Mouse (Mus musculus) E14TG2a.4 (cell line): ENCODE measurements at regions not wholly inside any gene's neighbourhood (a gene's known extent, or its start where the extent isn't known, plus 50 kb on each side); places are given as distances from the start of the nearest gene placed in this dataset.

Experiments
- H3K27me3 ChIP-seq: 2 replicates; pipeline ENCODE4 v1.6.1; 2014; ENCODE audit warnings: low read length, control low read depth; ENCODE audit not compliant: insufficient read depth
- H3K36me3 ChIP-seq: 2 replicates; pipeline ENCODE4 v1.6.1; 2014; ENCODE audit warnings: low read length, control low read depth; ENCODE audit not compliant: insufficient read depth
- H3K4me1 ChIP-seq: replicated peaks from 2 replicates; pipeline ENCODE4 v1.6.1; 2014; ENCODE audit warnings: low read depth, low read length, control low read depth
- H3K4me3 ChIP-seq: replicated peaks from 2 replicates; pipeline ENCODE4 v1.5.1; 2014; ENCODE audit warnings: mild to moderate bottlenecking, low read length
- H3K9me3 ChIP-seq: 2 replicates; pipeline ENCODE4 v1.6.1; 2014; ENCODE audit warnings: low read length, control low read depth
- CTCF ChIP-seq: conservative IDR thresholded peaks from 2 replicates; pipeline ENCODE4 v1.5.1; 2014; ENCODE audit warnings: low read length
- NANOG ChIP-seq: IDR thresholded peaks from 2 replicates; pipeline ENCODE4 v1.6.1; 2014; ENCODE audit warnings: borderline replicate concordance, low read length, mixed read lengths
- POU5F1 ChIP-seq: IDR thresholded peaks from 2 replicates; pipeline ENCODE4 v1.6.1; 2014; ENCODE audit warnings: low read length, borderline replicate concordance

DNA sequence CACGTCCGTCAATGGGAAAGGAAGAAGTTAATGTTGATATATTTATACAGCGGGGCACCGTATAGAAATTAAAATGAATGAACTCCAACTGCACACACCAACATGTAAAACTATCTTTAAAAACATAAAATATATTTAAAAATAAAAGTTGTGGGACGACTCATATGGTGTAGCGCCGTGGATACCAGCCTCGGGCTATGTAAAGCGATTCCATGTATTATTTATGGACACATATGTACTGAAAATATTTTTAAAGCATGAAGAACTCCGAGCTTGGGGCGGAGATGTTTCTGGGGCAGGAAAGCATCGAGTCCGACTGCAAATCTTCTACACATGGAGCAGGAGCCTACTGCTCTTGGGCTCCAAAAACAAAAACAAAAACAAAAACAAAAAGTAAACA is 182.4 kb downstream of the Cryba4 start:
- Histone ChIP-seq H3K36me3 (no peaks in the 10 kb centered on the region), H3K27me3 (peaks cover 3% of the 10 kb centered on the region), H3K9me3 (no peaks in the 10 kb centered on the region), H3K4me3 (no peak overlapping the region), H3K4me1 (peaks cover 6% of the 10 kb centered on the region; the same call in 1 of the 2 replicates)
- TF ChIP-seq NANOG (no peak), POU5F1 (no peak), CTCF (no peak)

DNA sequence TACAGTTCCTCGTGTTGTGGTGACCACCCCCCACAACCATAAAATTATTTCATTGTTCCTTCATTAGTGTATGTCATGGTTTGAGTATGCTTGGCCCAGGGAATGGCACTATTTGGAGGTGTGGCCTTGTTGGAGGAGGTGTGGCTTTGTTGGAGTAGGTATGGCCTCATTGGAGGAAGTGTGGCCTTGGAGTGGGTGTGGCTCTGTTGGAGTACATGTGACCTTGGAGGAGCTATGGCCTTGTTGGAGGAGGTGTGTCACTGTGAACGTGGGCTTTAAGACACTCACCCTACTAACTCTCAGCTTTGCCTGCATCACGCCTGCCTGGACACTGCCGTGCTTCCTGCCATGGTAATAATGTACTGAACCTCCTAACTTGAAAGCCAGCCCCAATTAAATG is 179.9 kb downstream of the Cryba4 start:
- no peak for TF ChIP-seq CTCF
- TF ChIP-seq NANOG, result no peak
- TF ChIP-seq POU5F1, result no peak
- no peaks in the 10 kb centered on the region for H3K9me3 ChIP-seq
- no peak overlapping the region for H3K4me3 ChIP-seq
- H3K27me3 ChIP-seq, result peaks cover 6% of the 10 kb centered on the region
- H3K4me1 ChIP-seq, result peaks cover 16% of the 10 kb centered on the region
- H3K36me3 ChIP-seq, result no peaks in the 10 kb centered on the region

DNA sequence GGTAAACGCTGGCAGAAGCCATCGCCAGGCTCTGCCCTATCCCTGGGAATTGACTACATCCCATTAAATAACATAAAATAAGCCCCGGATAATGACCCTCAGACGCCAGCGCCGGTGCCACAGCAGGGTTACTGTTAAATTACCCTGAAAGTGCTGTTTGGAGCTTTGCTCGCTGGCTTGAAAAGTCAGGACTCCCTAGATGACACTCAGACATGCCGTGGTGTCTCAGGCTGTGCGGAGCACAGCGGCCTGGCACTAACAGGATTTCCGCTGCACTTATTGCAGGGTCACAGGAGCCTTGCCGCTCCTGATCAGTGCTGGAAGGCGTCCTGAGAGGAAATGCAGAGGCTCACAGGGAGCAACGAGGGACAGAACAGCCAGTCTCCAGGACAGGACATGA is 175.2 kb downstream of the Cryba4 start:
- peak overlapping the region; percentile 48 for H3K4me3 ChIP-seq
- peaks cover 27% of the 10 kb centered on the region for H3K4me1 ChIP-seq
- H3K27me3 ChIP-seq, result peaks cover 30% of the 10 kb centered on the region
- no peak for TF ChIP-seq CTCF
- TF ChIP-seq POU5F1, result no peak
- no peak for TF ChIP-seq NANOG
- H3K9me3 ChIP-seq, result no peaks in the 10 kb centered on the region
- no peaks in the 10 kb centered on the region for H3K36me3 ChIP-seq

DNA sequence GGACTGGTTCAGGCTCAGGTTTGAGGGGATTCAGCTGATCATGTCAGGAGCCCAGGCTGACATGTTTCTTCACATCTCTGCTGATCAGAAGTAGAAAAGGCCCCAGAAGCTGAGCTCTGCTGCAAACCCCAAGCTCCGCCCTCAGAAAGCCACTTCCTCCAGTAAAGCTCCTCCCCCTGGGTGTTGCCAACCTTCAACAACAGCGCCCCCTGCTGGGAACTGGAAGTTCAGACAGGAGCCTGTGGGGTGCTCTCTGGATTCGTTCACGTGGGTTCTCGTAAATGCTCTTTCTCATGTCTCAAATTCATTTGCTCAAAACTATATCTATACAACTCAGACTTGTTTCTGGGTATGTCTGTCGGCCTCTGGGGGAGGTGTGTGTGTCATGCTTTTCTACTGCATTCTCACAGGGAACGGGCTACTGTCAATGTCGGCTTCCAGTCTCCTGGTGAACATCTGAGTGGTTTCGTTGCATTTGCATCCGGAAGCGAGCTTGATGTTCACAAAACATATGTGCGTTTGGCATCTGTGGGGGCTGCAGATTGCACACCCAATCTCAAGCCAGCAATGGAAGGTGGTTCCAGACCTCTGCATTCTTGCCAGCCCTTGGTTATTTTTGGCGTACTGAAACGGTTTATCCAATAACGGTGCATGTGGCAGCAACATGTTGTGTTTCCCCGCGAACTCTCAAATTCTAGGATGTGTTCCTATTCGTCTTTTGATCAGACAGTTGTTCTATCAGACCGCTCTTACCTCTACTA is 174.3 kb downstream of the Cryba4 start:
- Histone ChIP-seq H3K27me3 (peaks cover 30% of the 10 kb centered on the region), H3K9me3 (peaks cover 4% of the 10 kb centered on the region; the same call in 1 of the 2 replicates), H3K36me3 (no peaks in the 10 kb centered on the region), H3K4me1 (peaks cover 24% of the 10 kb centered on the region), H3K4me3 (peak overlapping the region; percentile 48)
- TF ChIP-seq NANOG (no peak), CTCF (peak; percentile 77)

- peaks cover 27% of the 10 kb centered on the region for H3K4me1 ChIP-seq
- peaks cover 25% of the 10 kb centered on the region for H3K27me3 ChIP-seq
- H3K4me3 ChIP-seq, result no peak overlapping the region
- H3K36me3 ChIP-seq, result no peaks in the 10 kb centered on the region
- peaks cover 4% of the 10 kb centered on the region; the same call in 1 of the 2 replicates for H3K9me3 ChIP-seq
- TF ChIP-seq NANOG (no peak), POU5F1 (no peak), CTCF (no peak)
Observed at GRCm38 (mm10) chr5:112081006-112081405, 171.3 kb downstream of the Cryba4 start.

DNA sequence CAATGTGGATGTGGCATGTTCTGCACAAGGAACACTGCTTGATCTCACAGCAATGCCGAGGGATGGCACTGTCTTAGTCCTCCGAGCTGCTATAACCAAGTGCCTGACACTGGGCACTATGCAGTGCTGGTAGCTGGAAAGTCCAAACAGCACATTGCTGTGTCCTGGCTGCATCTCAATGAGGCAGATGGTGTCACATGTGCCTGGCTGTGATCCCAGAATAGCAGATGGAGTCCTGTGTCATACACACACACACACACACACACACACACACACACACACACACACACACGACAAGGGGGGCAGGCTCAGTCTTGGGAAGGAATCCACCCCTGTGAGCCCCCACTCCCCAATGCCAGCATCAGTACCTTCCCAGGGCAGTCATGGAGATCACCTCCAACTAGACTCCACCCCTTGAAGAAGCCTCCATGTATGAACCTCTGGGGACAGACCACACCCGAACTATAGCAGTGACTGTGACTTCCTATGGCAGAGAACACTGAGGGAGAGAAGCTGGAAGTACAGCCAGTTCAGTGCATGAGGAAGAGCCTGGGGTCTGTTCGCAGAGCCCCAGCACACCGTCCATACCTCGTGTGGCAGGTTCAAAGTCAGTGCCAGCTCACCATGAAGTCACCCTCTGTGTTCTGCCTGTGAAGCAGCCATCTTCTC is 160.3 kb downstream of the Cryba4 start:
- TF ChIP-seq CTCF (no peak), NANOG (no peak), POU5F1 (no peak)
- H3K9me3 ChIP-seq, result no peaks in the 10 kb centered on the region
- peaks cover 3% of the 10 kb centered on the region for H3K4me1 ChIP-seq
- no peaks in the 10 kb centered on the region for H3K36me3 ChIP-seq
- no peak overlapping the region for H3K4me3 ChIP-seq
- H3K27me3 ChIP-seq, result peaks cover 24% of the 10 kb centered on the region

DNA sequence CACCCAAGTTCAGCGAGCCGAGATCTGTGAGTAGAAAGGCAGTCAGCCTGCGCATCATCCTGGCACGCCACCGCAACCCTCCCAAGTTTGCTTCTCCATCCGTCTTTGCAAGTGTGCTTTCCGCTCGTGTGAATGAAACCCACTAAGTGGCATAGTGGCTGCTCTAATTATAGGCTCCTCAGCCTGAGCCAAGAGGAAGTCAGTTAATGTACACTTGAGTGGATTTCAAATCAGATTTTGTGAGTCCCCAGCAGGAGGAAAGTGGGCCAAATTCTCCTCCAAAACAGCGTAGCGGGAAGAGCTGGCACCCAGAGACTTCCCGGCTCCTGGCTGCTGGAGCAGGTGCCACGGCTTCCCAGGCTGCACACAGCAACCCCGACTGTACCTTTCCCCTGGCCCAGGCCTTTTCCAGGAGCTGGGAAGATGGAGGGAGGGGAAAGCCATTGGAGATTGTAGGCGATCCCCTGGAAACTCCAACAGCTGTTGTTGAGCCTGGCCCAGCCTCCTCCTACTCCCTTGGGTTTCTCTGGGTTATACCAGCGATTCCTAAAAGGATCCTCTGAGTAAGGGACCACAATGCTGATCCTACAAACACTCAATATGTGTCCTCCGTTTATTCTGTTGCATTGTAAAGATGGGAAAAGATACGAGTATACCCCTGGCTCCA is 158.3 kb downstream of the Cryba4 start:
- Histone ChIP-seq H3K4me3 (no peak overlapping the region), H3K36me3 (no peaks in the 10 kb centered on the region), H3K9me3 (no peaks in the 10 kb centered on the region), H3K4me1 (0 out of 2 replicates have a peak, but pooled peaks cover under 1% of the 10 kb centered on the region), H3K27me3 (peaks cover 39% of the 10 kb centered on the region)
- TF ChIP-seq CTCF, result no peak
- no peak for TF ChIP-seq NANOG
- TF ChIP-seq POU5F1, result no peak

GRCm38 (mm10) chr5:112098469-112099085 is 153.7 kb downstream of the Cryba4 start:
- TF ChIP-seq POU5F1 (no peak), NANOG (no peak), CTCF (no peak)
- peaks cover 30% of the 10 kb centered on the region for H3K27me3 ChIP-seq
- 0 out of 2 replicates have a peak, but pooled peaks cover 3% of the 10 kb centered on the region for H3K4me1 ChIP-seq
- H3K9me3 ChIP-seq, result no peaks in the 10 kb centered on the region
- peak overlapping the region; percentile 35; the same call in 1 of the 2 replicates for H3K4me3 ChIP-seq
- H3K36me3 ChIP-seq, result no peaks in the 10 kb centered on the region
